Mouse (Mus musculus) stomach, embryonic 16.5 days (tissue): ENCODE results near the gene Utp14a. TPM values are rescaled to one million over a fixed set of nuclear protein-coding genes. Genes with fewer than 3 reads are reported as not detected.

Experiments used
- polyA plus RNA-seq: library from polyadenylated mRNA; unstranded; fragments of >200 nt; fragmentation: Nextera tagmentation; extraction: Ambion mirVana; gene quantifications from 2 replicates; pipeline ENCODE4 v1.2.1, GENCODE M21; 2015

Utp14a gene
- polyA plus RNA-seq, 1 experiment from 2014 or later: 17.0 TPM

Other genes starting within 250 kb of the Utp14a start
- gene Apln, start 222.0 kb upstream of the Utp14a start, polyA plus RNA-seq: 5.1 and 6.5 TPM in 2 replicates
- gene Xpnpep2, start 148.1 kb upstream of the Utp14a start, polyA plus RNA-seq: 1.3 and 1.4 TPM in 2 replicates
- gene Sash3, start 110.4 kb upstream of the Utp14a start, polyA plus RNA-seq: 4.3 and 5.0 TPM in 2 replicates
- gene Zdhhc9, start 48.0 kb upstream of the Utp14a start, polyA plus RNA-seq: 4.6 and 6.1 TPM in 2 replicates
- gene Bcorl1, start 84.5 kb downstream of the Utp14a start, polyA plus RNA-seq: 5.2 TPM in 2 replicates
- 9.1 and 9.3 TPM in 2 replicates for gene Elf4, start 206.3 kb downstream of the Utp14a start, polyA plus RNA-seq